In genomic region chr3:82315728-82316127, GRCm38 (mm10) we compare ENCODE assay signal across 26 mouse cellular contexts. TPM values are rescaled to one million over a fixed set of nuclear protein-coding genes. Genes with fewer than 3 reads are reported as not detected.
DNase-seq lines count a peak whose midpoint lies in the region; ATAC-seq and TF ChIP-seq lines count a peak whose summit lies in the region.
"Had no signal": no experiment of that assay in that cellular context is flagged by ENCODE, and none has a peak within 500 bp of the region (broad histone marks: within the 10 kb centered on the region; RNA-seq: fewer than 3 reads in every experiment).

No protein-coding gene starts in this region.

- no peaks in the 10 kb centered on the region for H3K4me1 ChIP-seq in heart, adult 2 months (ENCODE audit: control insufficient read depth, insufficient read depth, low read length)
- no peaks in the 10 kb centered on the region for H3K4me1 ChIP-seq in intestine, embryonic 15.5 days (replicated peaks)
- H3K4me1 ChIP-seq: embryonic facial prominence, embryonic 10.5 days; embryonic facial prominence, embryonic 12.5 days; forebrain, embryonic 13.5 days; forebrain, embryonic 15.5 days had no signal

- TF ChIP-seq EP300 in heart, adult 2 months (IDR thresholded peaks at IDR 0.05; ENCODE audit: insufficient read depth, low read depth, low read length) = no peak

- peak overlapping the region; percentile 7 for H3K27ac ChIP-seq in heart, adult 2 months
- H3K27ac ChIP-seq in intestine, embryonic 15.5 days = no peak overlapping the region
- H3K27ac ChIP-seq: embryonic facial prominence, embryonic 10.5 days; embryonic facial prominence, embryonic 12.5 days; forebrain, embryonic 13.5 days; forebrain, embryonic 15.5 days had no signal

- TF ChIP-seq CTCF in heart, adult 2 months (IDR thresholded peaks at IDR 0.05) = no peak

- no peak overlapping the region for H3K4me2 ChIP-seq in intestine, embryonic 15.5 days (replicated peaks)
- H3K4me2 ChIP-seq: embryonic facial prominence, embryonic 12.5 days; forebrain, embryonic 13.5 days; forebrain, embryonic 15.5 days had no signal

- no peak overlapping the region for H3K4me3 ChIP-seq in heart, adult 2 months
- H3K4me3 ChIP-seq in intestine, embryonic 15.5 days (replicated peaks) = no peak overlapping the region
- H3K4me3 ChIP-seq: embryonic facial prominence, embryonic 10.5 days; embryonic facial prominence, embryonic 12.5 days; forebrain, embryonic 13.5 days; forebrain, embryonic 15.5 days had no signal

- peak; percentile 93 for ATAC-seq in frontal cortex, adult (ENCODE audit: low TSS enrichment)
- ATAC-seq in intestine, embryonic 15.5 days = no peak
- ATAC-seq: activated CD4-positive, CD25-positive, alpha-beta regulatory T cell, adult 4 months; CD4-positive, CD25-positive, alpha-beta regulatory T cell, adult 4 months; forebrain, embryonic 13.5 days; forebrain, embryonic 15.5 days; forebrain, postnatal 0 days; Patski had no signal

- no peak for DNase-seq in frontal cortex, postnatal 25 days (ENCODE audit: low spot score in 2 of 2)
- no peak for DNase-seq in heart, adult 2 months
- DNase-seq in heart, postnatal 25 days (ENCODE audit: low spot score) = no peak
- peak; percentile 53 for DNase-seq in brain, adult 2 months (ENCODE audit: low read depth, low spot score)
- DNase-seq: adrenal gland, adult 8-10 months; adrenal gland, postnatal 14 days; adrenal gland, postnatal 36 days; B cell, adult 2 months; cerebellum, adult 11 months; cerebellum, adult 18-20 months; cerebellum, adult 8-10 months; cerebellum, adult 9-11 months; cerebellum, postnatal 14 days; cerebellum, postnatal 36 days; forebrain, postnatal 0 days had no signal

- no peak overlapping the region for H3K9ac ChIP-seq in heart, adult 2 months (ENCODE audit: low read depth, low read length)
- H3K9ac ChIP-seq in intestine, embryonic 15.5 days = no peak overlapping the region
- H3K9ac ChIP-seq: embryonic facial prominence, embryonic 12.5 days; forebrain, embryonic 13.5 days; forebrain, embryonic 15.5 days; forebrain, postnatal 0 days had no signal

- H3K9me3 ChIP-seq in intestine, embryonic 15.5 days = no peaks in the 10 kb centered on the region
- H3K9me3 ChIP-seq: embryonic facial prominence, embryonic 10.5 days; embryonic facial prominence, embryonic 12.5 days; forebrain, embryonic 13.5 days; forebrain, embryonic 15.5 days; G1E had no signal

- intact Hi-C loops in heart, adult 2 months (cut with DNase I) = no loop called here
- intact Hi-C loops in heart, postnatal 25 days (cut with DNase I) = no loop called here

- H3K79me2 ChIP-seq in heart, adult 2 months (replicated peaks; ENCODE audit: control insufficient read depth, insufficient read depth, low read length) = no peaks in the 10 kb centered on the region

- no peaks in the 10 kb centered on the region for H3K27me3 ChIP-seq in heart, adult 2 months (ENCODE audit: control insufficient read depth, insufficient read depth, low read length)
- H3K27me3 ChIP-seq in intestine, embryonic 15.5 days (replicated peaks) = no peaks in the 10 kb centered on the region
- H3K27me3 ChIP-seq: CH12.LX; embryonic facial prominence, embryonic 12.5 days; forebrain, embryonic 13.5 days; forebrain, embryonic 15.5 days had no signal

- no peak for TF ChIP-seq POLR2A in heart, adult 2 months (IDR thresholded peaks at IDR 0.05; ENCODE audit: insufficient read depth, low read depth, low read length)

- H3K36me3 ChIP-seq in heart, adult 2 months (ENCODE audit: control insufficient read depth, insufficient read depth, low read length) = no peaks in the 10 kb centered on the region
- H3K36me3 ChIP-seq in intestine, embryonic 15.5 days = no peaks in the 10 kb centered on the region
- H3K36me3 ChIP-seq: embryonic facial prominence, embryonic 10.5 days; embryonic facial prominence, embryonic 12.5 days; forebrain, embryonic 15.5 days; G1E had no signal

- WGBS in heart, adult 2 months = 87% methylated on average over 4 of the region's 4 CpGs
- WGBS in intestine, embryonic 15.5 days = 93% methylated on average over 4 of the region's 4 CpGs

RNA-seq across cellular contexts. Expression of gene Map9, which starts 42.1 kb away (rescaled TPM):
- 1 to 10 TPM; 1.1 to 2.1 TPM for total RNA-seq in heart, adult 2 months (2021)
- 0.62 and 0.82 TPM in 2 replicates for polyA plus RNA-seq in heart, adult 2 months (2012; rRNA removed)
- total RNA-seq in heart, postnatal 25 days (2021) = 1 to 10 TPM; 2.0 to 2.6 TPM
- polyA plus RNA-seq in intestine, embryonic 15.5 days (2015; fragmentation: Nextera tagmentation; extraction: Ambion mirVana) = 5.3 and 7.4 TPM in 2 replicates
- total RNA-seq: CH12.LX had no signal
- polyA plus RNA-seq: G1E had no signal
